Mouse (Mus musculus) intestine, embryonic 16.5 days (tissue): ENCODE data around the gene Tchp. TPM values are rescaled to one million over a fixed set of nuclear protein-coding genes. Genes with fewer than 3 reads are reported as not detected.
A peak's percentile ranks its signal among the peaks of the same experiment; 100 is the strongest.

ENCODE experiments used
- ATAC-seq: fragments of 200-750 bp; cut with Nextera tagmentation; 2 replicates; pipeline ENCODE4 v1.8.0; 2017; ENCODE audit warnings: moderate TSS enrichment, moderate library complexity
- H3K27ac ChIP-seq: fragments of 300-500 bp; sonication (generic); 2 replicates; pipeline ENCODE4 v1.5.1; 2014; ENCODE audit warnings: mild to moderate bottlenecking, low read length
- H3K27me3 ChIP-seq: fragments of 300-500 bp; sonication (generic); replicated peaks from 2 replicates; pipeline ENCODE4 v1.6.1; 2014; ENCODE audit warnings: low read length, control low read depth, mixed read lengths; ENCODE audit not compliant: control insufficient read depth, insufficient read depth
- H3K36me3 ChIP-seq: fragments of 300-500 bp; sonication (generic); 2 replicates; pipeline ENCODE4 v1.6.1; 2014; ENCODE audit warnings: low read length, control low read depth; ENCODE audit not compliant: control insufficient read depth, insufficient read depth
- H3K4me1 ChIP-seq: fragments of 300-500 bp; sonication (generic); 2 replicates; pipeline ENCODE4 v1.6.1; 2014; ENCODE audit warnings: low read length, control low read depth, mixed read lengths; ENCODE audit not compliant: control insufficient read depth, insufficient read depth
- H3K4me2 ChIP-seq: fragments of 300-500 bp; sonication (generic); 2 replicates; pipeline ENCODE4 v1.6.1; 2014; ENCODE audit warnings: low read depth, low read length, control low read depth
- H3K4me3 ChIP-seq: fragments of 300-500 bp; sonication (generic); 2 replicates; pipeline ENCODE4 v1.5.1; 2014; ENCODE audit warnings: mild to moderate bottlenecking, low read length
- H3K9ac ChIP-seq: fragments of 300-500 bp; sonication (generic); 2 replicates; pipeline ENCODE4 v1.6.1; 2014; ENCODE audit warnings: low read depth, low read length
- H3K9me3 ChIP-seq: fragments of 300-500 bp; sonication (generic); 2 replicates; pipeline ENCODE4 v1.6.1; 2016; ENCODE audit warnings: low read length, control low read depth; ENCODE audit not compliant: control insufficient read depth
- WGBS: fragments of 180-500 bp; shearing (Covaris S2); extraction: QIAGEN DNeasy Blood & Tissue Kit; methylation state at CpG from one replicate; pipeline ENCODE4 v1.1.7; 2014; 5-methylcytosine and 5-hydroxymethylcytosine counted together
- microRNA-seq: library from miRNA; unstranded; fragments of <30 nt; microRNA quantifications from one replicate; pipeline ENCODE4, GENCODE M21; 2016
- polyA plus RNA-seq: library from polyadenylated mRNA; unstranded; fragments of >200 nt; fragmentation: Nextera tagmentation; extraction: Ambion mirVana; gene quantifications from 2 replicates; pipeline ENCODE4 v1.2.1, GENCODE M21; 2015

The Tchp gene
- polyA plus RNA-seq, 1 experiment from 2014 or later: 8.2 TPM

DNA sequence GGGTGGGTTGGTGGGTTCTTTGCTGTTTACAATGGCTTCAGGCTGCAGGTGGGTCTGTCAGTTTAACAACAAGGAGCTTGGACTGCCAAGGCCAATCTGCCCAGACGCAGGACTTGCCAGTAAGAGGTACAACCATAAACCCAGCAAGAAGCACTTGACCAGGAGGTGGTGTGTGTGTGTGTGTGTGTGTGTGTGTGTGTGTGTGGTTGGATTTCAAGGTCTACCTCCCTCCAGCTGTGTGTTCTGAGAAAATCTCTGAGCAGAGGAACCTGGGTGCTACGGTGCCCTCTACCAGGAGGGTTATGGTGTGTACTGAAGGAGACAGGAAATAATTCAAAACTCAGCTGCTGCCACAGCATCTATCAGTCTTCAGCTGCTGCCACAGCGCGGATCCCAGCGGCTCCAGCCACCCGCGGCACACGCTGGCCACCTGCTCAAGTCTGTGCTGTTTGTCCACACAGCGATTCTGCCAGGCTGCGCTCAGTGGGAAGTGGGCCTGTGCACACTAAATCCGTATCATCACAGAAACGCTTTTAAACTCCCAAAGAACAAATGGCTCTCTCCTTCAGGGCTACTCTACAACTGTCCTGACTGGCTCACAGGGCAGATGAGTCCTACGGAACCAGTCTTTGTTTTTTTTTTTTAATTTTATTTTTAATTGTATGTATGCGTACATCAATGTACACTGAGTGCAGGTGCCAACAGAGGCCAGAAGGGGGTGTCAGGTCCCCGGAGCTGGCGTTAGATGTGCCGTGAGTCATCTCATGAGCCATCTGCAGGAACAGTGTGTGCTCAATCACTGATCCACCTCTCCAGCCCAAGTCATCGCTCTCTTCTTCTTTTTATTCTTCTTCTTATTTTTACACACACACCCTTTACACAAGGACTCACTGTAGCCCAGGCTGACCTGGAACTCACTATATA is 57.5 kb downstream of the Tchp start:
- Histone ChIP-seq H3K4me1 (no peaks in the 10 kb centered on the region), H3K27me3 (no peaks in the 10 kb centered on the region), H3K4me2 (no peak overlapping the region), H3K36me3 (peaks cover 5% of the 10 kb centered on the region; the same call in 1 of the 2 replicates), H3K9me3 (no peaks in the 10 kb centered on the region), H3K27ac (no peak overlapping the region), H3K4me3 (no peak overlapping the region), H3K9ac (no peak overlapping the region)
- ATAC-seq: no peak
- WGBS: 88% methylated on average over 18 of the region's 18 CpGs

DNA sequence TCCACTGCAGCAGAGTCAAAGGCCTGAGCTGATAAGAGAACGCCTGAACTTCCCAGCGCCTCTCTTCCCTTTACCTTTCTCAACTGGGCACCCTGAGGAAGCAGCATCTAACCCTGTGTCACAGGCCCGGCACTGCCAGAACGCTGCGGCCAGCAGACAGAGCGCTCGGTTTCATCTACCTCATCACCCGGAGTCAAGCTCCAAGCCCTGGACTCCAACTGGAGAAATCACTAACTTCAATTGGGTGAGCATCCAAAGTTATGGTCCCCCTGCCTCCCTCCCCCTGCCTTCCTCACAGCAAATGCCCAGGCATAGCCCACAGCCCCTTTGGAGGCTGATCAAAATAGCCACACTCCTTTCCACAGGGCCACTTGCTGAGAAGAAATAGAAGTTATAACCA is 59.1 kb downstream of the Tchp start:
- 91% methylated on average over 8 of the region's 8 CpGs for WGBS
- Histone ChIP-seq H3K9me3 (no peaks in the 10 kb centered on the region), H3K4me1 (peaks cover 3% of the 10 kb centered on the region; the same call in 1 of the 2 replicates), H3K27me3 (no peaks in the 10 kb centered on the region), H3K4me2 (no peak overlapping the region), H3K27ac (no peak overlapping the region), H3K36me3 (peaks cover 5% of the 10 kb centered on the region; the same call in 1 of the 2 replicates), H3K4me3 (no peak overlapping the region), H3K9ac (no peak overlapping the region)
- no peak for ATAC-seq

DNA sequence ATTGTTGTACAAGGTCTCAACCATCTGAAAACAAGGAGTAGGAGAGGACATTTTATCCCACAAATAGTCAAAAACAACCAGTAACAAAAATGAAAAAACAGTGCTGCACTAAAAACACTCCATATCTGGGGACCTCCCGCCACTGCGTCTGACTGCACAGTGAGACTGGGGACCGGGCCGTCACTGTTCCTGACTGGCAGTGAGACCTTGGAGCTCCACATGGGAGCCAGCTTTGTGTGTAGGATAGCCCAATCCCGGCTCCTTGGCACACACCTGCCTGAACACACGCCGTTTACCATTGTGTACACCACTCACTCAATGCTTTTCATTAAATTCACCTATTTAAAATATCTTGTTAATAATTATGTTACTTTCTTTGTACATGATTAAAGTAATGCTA is 59.6 kb downstream of the Tchp start:
- no peak overlapping the region for H3K9ac ChIP-seq
- H3K9me3 ChIP-seq: no peaks in the 10 kb centered on the region
- no peak overlapping the region for H3K4me3 ChIP-seq
- peaks cover 5% of the 10 kb centered on the region; the same call in 1 of the 2 replicates for H3K36me3 ChIP-seq
- H3K27me3 ChIP-seq: no peaks in the 10 kb centered on the region
- WGBS: 89% methylated on average over 7 of the region's 7 CpGs
- H3K4me1 ChIP-seq: peaks cover 8% of the 10 kb centered on the region; the same call in 1 of the 2 replicates
- H3K4me2 ChIP-seq: no peak overlapping the region
- no peak for ATAC-seq
- H3K27ac ChIP-seq: no peak overlapping the region

- no peaks in the 10 kb centered on the region for H3K27me3 ChIP-seq
- H3K4me2 ChIP-seq: no peak overlapping the region
- H3K36me3 ChIP-seq: peaks cover 5% of the 10 kb centered on the region; the same call in 1 of the 2 replicates
- ATAC-seq: no peak
- H3K27ac ChIP-seq: no peak overlapping the region
- H3K9ac ChIP-seq: no peak overlapping the region
- H3K4me3 ChIP-seq: no peak overlapping the region
- WGBS: 91% methylated on average over 8 of the region's 8 CpGs
- no peaks in the 10 kb centered on the region for H3K9me3 ChIP-seq
- peaks cover 13% of the 10 kb centered on the region; the same call in 1 of the 2 replicates for H3K4me1 ChIP-seq
Observed at GRCm38 (mm10) chr5:114769786-114770185, 62.2 kb downstream of the Tchp start.

- H3K4me1 ChIP-seq: peaks cover 25% of the 10 kb centered on the region; the same call in 1 of the 2 replicates
- no peaks in the 10 kb centered on the region for H3K27me3 ChIP-seq
- H3K4me2 ChIP-seq: peak overlapping the region; percentile 84
- 79% methylated on average over 8 of the region's 8 CpGs for WGBS
- ATAC-seq: no peak
- no peak overlapping the region for H3K27ac ChIP-seq
- peak overlapping the region; percentile 96 for H3K4me3 ChIP-seq
- H3K9ac ChIP-seq: peak overlapping the region; percentile 96; the same call in 1 of the 2 replicates
- no peaks in the 10 kb centered on the region for H3K36me3 ChIP-seq
- no peaks in the 10 kb centered on the region for H3K9me3 ChIP-seq
Observed at GRCm38 (mm10) chr5:114771796-114772195, 64.2 kb downstream of the Tchp start.

Small RNAs within 50 kb of the gene (microRNA-seq; reads per million reads assigned to microRNA genes)
- not detected for gene Mir7028

Other genes with a start within 250 kb of the Tchp start
- gene Fam222a, start 139.7 kb upstream of the Tchp start, polyA plus RNA-seq: 3.9 and 5.8 TPM in 2 replicates
- gene Trpv4, start 49.3 kb upstream of the Tchp start, polyA plus RNA-seq: 0.73 and 0.93 TPM in 2 replicates
- gene Gltp, start 16.8 kb upstream of the Tchp start, polyA plus RNA-seq: 100 and 103 TPM in 2 replicates
- 12.7 and 16.7 TPM in 2 replicates for gene Ankrd13a, start 66.9 kb downstream of the Tchp start, polyA plus RNA-seq
- 27.1 and 29.9 TPM in 2 replicates for gene Git2, start 67.8 kb downstream of the Tchp start, polyA plus RNA-seq
- 51.5 and 54.7 TPM in 2 replicates for gene 1500011B03Rik, start 115.7 kb downstream of the Tchp start, polyA plus RNA-seq
- not detected in 2 replicates for gene 4930519G04Rik, start 145.9 kb downstream of the Tchp start, polyA plus RNA-seq
- gene Gm9936, start 150.9 kb downstream of the Tchp start, polyA plus RNA-seq: 0.10 TPM in 2 replicates
- gene Oasl2, start 189.2 kb downstream of the Tchp start, polyA plus RNA-seq: 6.0 and 7.4 TPM in 2 replicates
- 1.3 and 2.1 TPM in 2 replicates for gene Oasl1, start 215.5 kb downstream of the Tchp start, polyA plus RNA-seq
- 49.1 and 53.3 TPM in 2 replicates for gene 2210016L21Rik, start 234.4 kb downstream of the Tchp start, polyA plus RNA-seq